Mouse (Mus musculus) cerebellum, adult 2 months (tissue): ENCODE measurements around the gene Slf1. TPM values are rescaled to one million over a fixed set of nuclear protein-coding genes. Genes with fewer than 3 reads are reported as not detected.
"Not testable (repeated sequence)": the region's sequence is repeated elsewhere in the genome, so short reads cannot be mapped to it uniquely, and the experiment has no call there.

Experiments
- DNase-seq, 2 experiments: peaks; one replicate each; pipeline ENCODE4 v3.0.0; 2021
- H3K27ac ChIP-seq: fragments of 200-500 bp; 2 replicates; pipeline ENCODE4 v1.5.1; 2012; ENCODE audit warnings: low read length, control low read depth, inconsistent platforms; ENCODE audit not compliant: insufficient read depth
- H3K27me3 ChIP-seq: fragments of 200-500 bp; 2 replicates; pipeline ENCODE4 v1.6.1; 2012; ENCODE audit warnings: inconsistent platforms, mild to moderate bottlenecking, low read length, moderate library complexity; ENCODE audit not compliant: control insufficient read depth, insufficient read depth
- H3K4me1 ChIP-seq: fragments of 200-500 bp; 2 replicates; pipeline ENCODE4 v1.6.1; 2011; ENCODE audit warnings: low read length; ENCODE audit not compliant: control insufficient read depth, insufficient read depth
- H3K4me3 ChIP-seq: fragments of 200-500 bp; replicated peaks from 2 replicates; pipeline ENCODE3; 2011; ENCODE audit warnings: mild to moderate bottlenecking, low read depth, low read length, control low read depth; ENCODE audit not compliant: insufficient read depth
- CTCF ChIP-seq: fragments of 200-500 bp; IDR thresholded peaks from 2 replicates; pipeline ENCODE4 v1.5.1; 2011; ENCODE audit warnings: low read depth, mild to moderate bottlenecking, control low read depth, low read length, moderate library complexity, borderline replicate concordance; ENCODE audit not compliant: insufficient read depth
- POLR2A ChIP-seq: fragments of 200-500 bp; IDR thresholded peaks from 2 replicates; pipeline ENCODE4 v1.6.1; 2011; ENCODE audit warnings: low read length, control low read depth, borderline replicate concordance; ENCODE audit not compliant: insufficient read depth
- WGBS: fragments of 180-500 bp; shearing (Covaris S2); methylation state at CpG from one replicate; pipeline ENCODE4 v1.1.7; 2018; 5-methylcytosine and 5-hydroxymethylcytosine counted together
- polyA plus RNA-seq: library from polyadenylated mRNA; depleted of rRNA; stranded (reverse); fragments of >200 nt; gene quantifications from 2 replicates; pipeline ENCODE4 v1.2.3, GENCODE M21; 2012

The Slf1 gene
- polyA plus RNA-seq, 1 experiment, result 18.6 TPM

DNA sequence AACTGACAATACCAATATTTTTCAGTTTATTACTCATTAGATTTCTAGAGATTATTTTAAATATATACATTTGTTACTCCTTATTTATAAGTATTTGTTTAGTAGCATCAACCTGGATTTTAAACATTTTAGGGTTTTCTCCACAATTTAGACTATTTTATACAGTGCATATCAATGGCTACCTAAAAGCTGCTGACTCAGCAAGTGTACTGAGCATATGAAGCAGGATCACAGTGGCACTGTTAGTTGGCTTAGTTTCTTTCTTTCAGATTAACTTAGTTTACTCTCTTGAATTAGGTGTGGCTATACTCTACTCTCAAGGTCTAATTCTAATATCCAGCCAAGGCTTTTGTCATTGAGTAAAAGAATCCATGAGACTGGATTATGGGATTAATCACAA is 27.5 kb downstream of the Slf1 start:
- Histone ChIP-seq H3K4me3 (no peak overlapping the region), H3K27ac (no peak overlapping the region), H3K27me3 (no peaks in the 10 kb centered on the region), H3K4me1 (no peaks in the 10 kb centered on the region)
- no peak for TF ChIP-seq CTCF
- TF ChIP-seq POLR2A, result no peak
- no peak for DNase-seq

DNA sequence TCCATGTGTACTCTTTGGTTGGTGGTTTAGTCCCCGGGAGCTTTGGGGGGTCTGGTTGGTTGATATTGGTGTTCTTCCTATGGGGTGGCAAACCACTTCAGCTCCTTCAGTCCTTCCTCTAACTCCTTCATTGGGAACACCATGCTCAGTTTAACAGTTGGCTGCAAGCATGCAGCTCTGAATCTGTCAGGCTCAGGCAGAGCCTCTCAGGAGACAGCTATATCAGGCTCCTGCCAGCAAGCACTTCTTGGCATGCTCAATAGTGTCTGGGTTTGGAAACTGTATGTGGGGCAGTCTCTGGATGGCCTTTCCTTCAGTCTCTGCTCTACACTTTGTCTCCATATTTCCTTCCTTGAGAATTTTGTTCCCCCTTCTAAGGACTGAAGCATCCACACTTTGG is 42.4 kb downstream of the Slf1 start:
- not testable (repeated sequence) for H3K27ac ChIP-seq, H3K27me3 ChIP-seq, H3K4me1 ChIP-seq, H3K4me3 ChIP-seq
- peak; percentile 25 to 55 for DNase-seq
- WGBS, result 89% methylated on average over 1 of the region's 1 CpGs

DNA sequence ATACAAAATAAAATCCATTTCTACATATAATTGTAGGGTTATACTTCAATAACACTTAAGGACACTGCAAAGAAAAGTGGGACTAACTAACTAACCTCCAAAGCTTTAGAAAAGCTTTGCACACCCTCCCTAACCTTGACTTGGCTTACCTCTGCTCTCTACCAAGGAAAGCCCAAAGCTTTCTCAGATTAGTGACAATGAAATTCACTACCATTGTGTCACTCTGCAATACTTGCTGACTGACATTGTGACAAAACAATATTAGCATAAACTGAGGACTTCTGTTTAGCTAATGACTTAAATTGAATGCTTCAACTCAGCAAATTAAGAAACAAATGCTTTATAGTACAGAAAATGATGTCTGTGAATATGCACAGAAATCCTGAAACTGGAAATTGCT is 63.2 kb downstream of the Slf1 start:
- no peak for DNase-seq

DNA sequence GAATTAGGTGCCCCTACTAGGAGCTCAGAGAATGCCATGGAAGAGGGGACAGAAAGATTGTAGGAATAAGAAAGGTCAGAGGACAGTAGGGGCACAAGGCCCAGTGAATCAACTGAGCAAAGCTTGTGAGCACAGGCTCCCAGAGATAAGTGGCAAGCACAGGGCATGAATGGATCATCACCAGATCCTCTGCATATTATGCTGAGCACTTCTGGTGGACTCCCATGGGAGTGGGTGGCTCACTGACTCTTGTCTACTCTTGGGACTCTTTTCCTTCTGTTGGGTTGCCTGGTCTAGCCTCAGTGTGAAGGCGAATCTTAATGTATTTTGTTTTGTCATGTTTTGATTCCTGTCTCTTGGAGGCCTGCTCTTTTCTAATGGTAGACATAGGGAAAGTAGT is 66.4 kb downstream of the Slf1 start:
- H3K4me1 ChIP-seq, result no peaks in the 10 kb centered on the region
- no peak overlapping the region for H3K27ac ChIP-seq
- TF ChIP-seq POLR2A (no peak), CTCF (no peak)
- H3K27me3 ChIP-seq, result no peaks in the 10 kb centered on the region
- WGBS, result 90% methylated on average over 1 of the region's 1 CpGs
- H3K4me3 ChIP-seq, result no peak overlapping the region
- no peak for DNase-seq

More for the DNA sequence above, 63.2 kb downstream of the Slf1 start:
- no peaks in the 10 kb centered on the region for H3K4me1 ChIP-seq
- TF ChIP-seq POLR2A (no peak), CTCF (no peak)
- no peaks in the 10 kb centered on the region for H3K27me3 ChIP-seq
- no peak overlapping the region for H3K4me3 ChIP-seq
- H3K27ac ChIP-seq, result no peak overlapping the region

DNA sequence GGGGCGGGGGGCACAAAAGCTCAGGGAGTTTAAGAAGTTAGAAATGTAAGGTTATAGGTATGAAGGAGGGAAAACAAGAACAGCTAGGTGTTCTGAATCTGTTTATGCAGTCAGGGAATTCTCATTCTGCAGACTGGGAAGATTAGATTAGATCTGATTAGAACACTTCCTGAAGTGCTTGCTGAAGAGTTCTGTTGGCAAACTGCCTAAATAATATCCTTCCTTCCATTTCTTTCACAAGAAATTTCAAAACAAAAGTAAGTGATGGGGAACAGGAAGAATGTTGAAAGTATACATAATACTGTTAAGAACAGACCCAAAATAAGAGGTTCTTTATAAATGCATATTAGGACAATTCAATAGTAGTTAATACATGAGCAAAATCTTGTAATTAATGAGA is 72.1 kb downstream of the Slf1 start:
- TF ChIP-seq CTCF (no peak), POLR2A (no peak)
- 96% methylated on average over 1 of the region's 1 CpGs for WGBS
- H3K27me3 ChIP-seq, result no peaks in the 10 kb centered on the region
- no peak for DNase-seq
- H3K4me1 ChIP-seq, result no peaks in the 10 kb centered on the region
- no peak overlapping the region for H3K27ac ChIP-seq
- no peak overlapping the region for H3K4me3 ChIP-seq

DNA sequence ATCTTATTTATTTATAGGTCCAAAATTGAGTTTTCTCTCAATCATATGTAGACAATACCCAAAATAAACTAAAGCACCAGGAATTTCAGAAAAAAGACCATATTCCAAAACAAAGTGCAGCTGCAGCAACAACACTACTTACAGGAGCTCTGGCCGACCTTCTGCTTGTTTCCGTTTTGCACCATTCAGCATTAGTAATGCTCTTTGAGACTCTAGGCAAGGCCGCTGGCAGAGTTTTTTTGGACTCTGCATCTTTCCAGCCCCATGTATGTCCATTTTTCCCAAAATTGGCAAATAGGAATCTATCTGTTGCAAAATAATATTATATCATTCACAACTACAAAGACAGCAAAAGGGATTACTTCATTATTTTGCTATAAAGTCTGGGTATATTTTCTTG is 85.5 kb downstream of the Slf1 start:
- no peak for TF ChIP-seq POLR2A
- TF ChIP-seq CTCF, result no peak
- Histone ChIP-seq H3K27ac (no peak overlapping the region), H3K4me1 (peaks cover 3% of the 10 kb centered on the region), H3K4me3 (no peak overlapping the region), H3K27me3 (no peaks in the 10 kb centered on the region)
- DNase-seq, result no peak
- 77% methylated on average over 3 of the region's 3 CpGs for WGBS

DNA sequence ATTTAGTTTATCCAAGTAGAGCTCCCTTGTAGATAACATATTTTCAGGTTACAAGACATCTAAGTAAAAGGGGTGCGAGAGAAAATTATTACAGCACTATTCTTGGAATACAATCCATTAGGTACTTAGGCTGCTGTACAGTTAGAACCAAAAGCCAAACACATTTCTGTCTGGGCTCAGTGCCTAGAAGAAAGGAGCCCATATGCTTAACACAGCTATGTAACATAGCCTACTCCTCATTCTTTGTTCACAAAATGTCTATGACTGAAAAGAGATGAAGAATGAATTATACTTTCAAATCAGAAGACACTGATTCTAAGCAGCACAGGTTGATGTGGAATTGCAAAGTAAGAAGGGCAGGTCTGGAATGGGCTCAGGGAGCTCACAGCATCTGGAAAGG is 86.8 kb downstream of the Slf1 start:
- DNase-seq, result peak in 1 of 2 experiments; percentile 73
- WGBS, result 15% methylated on average over 1 of the region's 1 CpGs
- no peak overlapping the region for H3K27ac ChIP-seq
- no peak for TF ChIP-seq POLR2A
- TF ChIP-seq CTCF, result no peak
- H3K27me3 ChIP-seq, result no peaks in the 10 kb centered on the region
- H3K4me1 ChIP-seq, result peaks cover 3% of the 10 kb centered on the region
- no peak overlapping the region for H3K4me3 ChIP-seq

DNA sequence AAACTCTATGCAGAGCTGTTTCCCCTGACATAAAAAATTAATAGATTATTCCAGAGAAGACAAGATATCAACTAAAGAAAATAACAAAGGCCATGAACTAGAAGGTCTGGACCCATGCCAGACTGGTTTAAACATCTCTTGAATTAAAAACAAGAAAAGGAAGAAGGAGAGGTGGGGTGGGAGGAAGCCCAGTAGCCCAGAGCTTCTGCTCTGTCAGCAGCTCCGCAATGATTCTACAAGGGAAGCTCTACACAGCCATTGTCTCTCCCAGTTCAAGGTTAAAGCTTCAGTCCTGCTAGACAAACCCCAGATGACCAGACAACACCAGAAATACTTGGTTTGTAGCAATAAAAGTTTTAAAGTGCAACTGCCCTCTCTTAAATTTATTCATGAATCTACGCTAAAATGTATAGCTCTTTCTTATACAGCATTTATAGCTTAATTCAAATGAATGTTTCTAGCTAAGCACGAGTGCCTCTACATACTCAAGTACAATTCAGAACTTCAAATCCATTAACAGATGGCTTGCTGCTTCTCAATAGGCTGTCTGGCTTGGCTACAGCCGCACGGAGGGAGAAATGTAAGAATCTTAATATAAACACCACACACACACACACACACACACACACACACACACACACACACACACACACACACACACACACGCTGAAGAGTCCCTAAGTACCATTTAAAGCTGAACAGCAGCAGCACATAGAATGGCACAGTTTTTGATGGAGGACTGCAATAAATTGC is 87.9 kb downstream of the Slf1 start:
- TF ChIP-seq CTCF, result no peak
- TF ChIP-seq POLR2A, result no peak
- Histone ChIP-seq H3K27ac (no peak overlapping the region), H3K4me1 (peaks cover 3% of the 10 kb centered on the region), H3K4me3 (no peak overlapping the region), H3K27me3 (no peaks in the 10 kb centered on the region)
- 19% methylated on average over 6 of the region's 6 CpGs for WGBS
- peak in 1 of 2 experiments; percentile 48 for DNase-seq
